Mouse (Mus musculus) fat pad, adult 2 months (tissue): ENCODE data around the gene Brix1.
A peak's percentile ranks its signal among the peaks of the same experiment; 100 is the strongest.
"Not testable (repeated sequence)": the region's sequence is repeated elsewhere in the genome, so short reads cannot be mapped to it uniquely, and the experiment has no call there.

Source experiments
- DNase-seq: peaks from one replicate; pipeline ENCODE4 v3.0.0-alpha.2; 2011; ENCODE audit warnings: low read depth, low spot score; ENCODE audit errors: extremely low read depth

The Brix1 gene

DNA sequence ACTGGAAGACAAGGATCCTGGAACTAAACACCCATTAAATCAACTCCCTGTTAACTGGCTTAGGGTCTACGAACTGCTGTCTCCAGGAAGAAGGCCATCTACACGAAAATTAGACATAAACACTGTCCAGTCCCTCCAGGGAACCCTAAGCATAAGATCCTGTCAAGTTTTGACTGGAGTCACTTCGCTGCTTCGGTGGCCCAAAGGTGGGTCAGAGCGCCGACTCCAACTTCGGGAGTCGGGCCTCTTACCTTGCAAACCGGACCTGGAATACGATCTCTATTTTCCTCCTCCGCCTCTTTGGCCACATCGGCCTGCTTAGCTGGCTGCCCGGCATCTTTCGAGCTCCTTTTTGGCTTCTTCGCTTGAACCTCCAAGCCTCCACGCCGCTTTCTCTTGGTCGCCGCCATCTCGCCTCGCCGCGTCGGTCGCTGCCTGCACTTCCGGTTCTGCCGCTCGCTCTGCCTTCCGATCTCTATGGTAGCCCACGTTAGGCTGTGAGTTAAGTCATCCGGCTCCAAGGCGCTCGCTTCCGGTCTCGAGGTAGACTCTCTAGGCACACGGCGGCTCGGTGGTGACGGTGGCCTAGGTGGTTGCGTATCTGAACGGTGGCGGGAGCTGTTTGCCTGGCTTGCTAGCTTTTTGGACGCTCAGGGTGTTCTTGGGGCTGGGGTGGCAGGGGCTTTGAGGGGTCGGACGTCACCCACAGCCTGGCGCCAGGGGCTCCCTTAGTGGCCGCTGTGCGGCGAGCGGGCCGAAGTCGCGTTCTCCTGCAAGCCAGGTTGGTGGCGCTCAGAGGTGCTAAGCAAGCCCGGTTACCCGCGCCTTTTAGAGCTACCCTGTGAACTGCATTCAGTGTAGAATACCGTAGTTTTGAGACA is at the start of gene Brix1, which contains the start of gene Rad1:
Gene Brix1 (minus strand): TSS at position 464 of the 881 bp plus-strand sequence.
Gene Rad1 (plus strand): TSS at position 535 of the 881 bp plus-strand sequence.
- peak; percentile 75 for DNase-seq

DNA sequence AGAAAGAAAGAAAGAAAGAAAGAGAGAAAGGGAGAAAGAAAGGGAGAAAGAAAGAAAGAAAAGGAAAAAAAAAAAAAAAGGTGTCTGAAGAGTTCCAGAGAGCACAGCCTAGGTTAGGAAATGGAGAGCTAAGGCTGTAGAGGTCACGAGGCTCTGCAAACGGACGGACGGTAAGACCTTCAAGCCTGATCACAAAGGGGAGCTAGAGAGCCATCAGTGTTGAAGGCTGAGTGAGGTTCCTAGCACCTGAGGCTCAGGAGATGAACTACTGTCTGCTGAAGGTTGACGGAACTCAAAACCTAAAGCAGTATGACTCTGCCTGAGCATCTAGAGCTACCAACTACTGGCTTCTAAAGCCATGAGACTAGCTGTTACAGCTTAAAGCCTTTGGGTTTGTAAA is 48.8 kb upstream of the Brix1 start:
- no peak for DNase-seq

DNA sequence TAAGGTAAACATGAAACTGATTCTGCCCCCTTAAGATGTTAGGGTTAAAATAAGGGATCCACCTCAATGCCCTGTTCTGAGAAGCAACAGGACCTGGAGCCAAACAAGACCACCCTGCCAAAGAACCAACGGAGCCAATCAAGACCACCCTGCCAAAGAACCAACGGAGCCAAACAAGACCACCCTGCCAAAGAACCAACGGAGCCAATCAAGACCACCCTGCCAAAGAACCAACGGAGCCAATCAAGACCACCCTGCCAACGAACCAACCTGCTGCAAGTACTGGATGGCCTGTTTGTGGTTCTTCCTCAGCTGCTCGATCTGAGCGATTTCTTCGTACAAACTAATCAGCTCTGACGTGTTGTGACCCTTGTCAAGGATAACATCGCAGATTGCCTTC is 47.6 kb upstream of the Brix1 start:
- DNase-seq, result not testable (repeated sequence)

DNA sequence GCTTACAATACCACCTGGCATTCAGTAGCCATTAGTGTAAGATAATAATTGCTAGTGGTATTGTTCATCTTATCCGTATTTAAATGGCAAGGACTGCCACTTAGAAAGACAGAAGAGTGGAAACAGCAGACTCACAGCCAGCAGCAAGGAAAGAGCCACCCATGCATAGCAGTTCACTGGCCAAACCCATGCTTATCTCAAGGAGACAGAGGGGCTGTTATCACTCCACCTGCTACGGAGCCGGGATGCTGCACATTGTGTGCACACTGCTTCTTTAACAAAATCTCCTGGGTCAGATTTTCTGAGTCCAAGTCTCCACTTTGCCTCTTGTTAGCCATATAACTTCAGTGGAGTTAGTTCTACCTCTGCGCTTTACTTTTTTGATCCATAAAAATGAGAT is 45.6 kb upstream of the Brix1 start:
- DNase-seq, result no peak

DNA sequence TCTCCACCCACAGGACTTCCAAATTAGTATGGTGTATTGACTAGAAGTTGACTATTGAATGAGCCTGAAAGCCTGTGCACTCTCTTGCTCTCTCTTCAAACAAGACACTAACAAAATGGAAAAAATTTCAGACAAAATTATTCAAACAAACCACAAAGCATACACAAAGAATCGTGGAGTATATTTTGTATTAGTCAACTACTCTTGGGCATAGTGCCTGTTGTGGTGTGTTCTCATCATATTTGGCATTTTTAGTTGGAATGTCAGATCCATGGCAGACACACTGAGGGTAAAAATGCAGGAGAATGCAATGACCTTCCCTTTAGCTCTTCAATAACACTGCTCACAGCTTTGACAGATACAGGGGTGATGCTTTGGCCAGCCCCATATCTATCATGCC is 40.1 kb upstream of the Brix1 start:
- DNase-seq, result no peak

DNA sequence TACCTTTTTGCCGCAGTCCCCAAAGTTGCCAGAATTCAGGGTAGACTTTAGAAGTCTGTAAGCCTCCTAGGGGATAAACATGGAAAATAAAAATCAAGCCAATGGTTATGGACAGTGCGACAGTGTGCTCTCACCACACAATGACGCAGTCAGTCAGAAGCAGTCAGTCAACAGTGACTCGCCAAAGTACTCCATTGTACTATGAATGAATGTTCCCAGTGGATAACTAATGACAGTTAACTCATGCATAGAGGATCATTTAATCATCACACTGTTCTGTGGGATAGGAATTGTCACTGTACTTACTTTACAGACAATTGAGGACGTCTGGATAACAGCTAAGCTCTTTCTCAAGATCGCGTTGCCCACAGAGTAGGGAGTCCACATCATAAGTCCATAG is 29.4 kb upstream of the Brix1 start:
- DNase-seq, result no peak

DNA sequence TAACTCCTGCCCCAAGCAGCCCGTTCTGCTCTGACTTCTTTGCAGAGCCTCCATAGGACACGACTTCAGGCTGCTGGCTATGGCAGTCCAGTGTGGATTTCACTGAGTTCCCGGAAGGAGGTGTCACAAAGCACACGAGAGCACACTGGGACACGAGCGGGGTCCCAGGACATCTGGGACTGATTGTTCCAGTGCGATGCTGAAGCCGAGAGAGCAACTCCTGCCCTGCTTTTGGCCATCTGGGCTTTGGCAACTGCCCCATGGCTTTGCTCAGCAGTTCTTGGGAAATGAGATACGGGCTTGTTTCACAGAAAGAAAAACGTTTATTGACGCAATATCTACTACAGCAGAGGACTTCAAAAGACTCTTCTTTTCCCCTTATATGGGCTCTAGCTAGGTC is 20.4 kb upstream of the Brix1 start:
- DNase-seq, result no peak

DNA sequence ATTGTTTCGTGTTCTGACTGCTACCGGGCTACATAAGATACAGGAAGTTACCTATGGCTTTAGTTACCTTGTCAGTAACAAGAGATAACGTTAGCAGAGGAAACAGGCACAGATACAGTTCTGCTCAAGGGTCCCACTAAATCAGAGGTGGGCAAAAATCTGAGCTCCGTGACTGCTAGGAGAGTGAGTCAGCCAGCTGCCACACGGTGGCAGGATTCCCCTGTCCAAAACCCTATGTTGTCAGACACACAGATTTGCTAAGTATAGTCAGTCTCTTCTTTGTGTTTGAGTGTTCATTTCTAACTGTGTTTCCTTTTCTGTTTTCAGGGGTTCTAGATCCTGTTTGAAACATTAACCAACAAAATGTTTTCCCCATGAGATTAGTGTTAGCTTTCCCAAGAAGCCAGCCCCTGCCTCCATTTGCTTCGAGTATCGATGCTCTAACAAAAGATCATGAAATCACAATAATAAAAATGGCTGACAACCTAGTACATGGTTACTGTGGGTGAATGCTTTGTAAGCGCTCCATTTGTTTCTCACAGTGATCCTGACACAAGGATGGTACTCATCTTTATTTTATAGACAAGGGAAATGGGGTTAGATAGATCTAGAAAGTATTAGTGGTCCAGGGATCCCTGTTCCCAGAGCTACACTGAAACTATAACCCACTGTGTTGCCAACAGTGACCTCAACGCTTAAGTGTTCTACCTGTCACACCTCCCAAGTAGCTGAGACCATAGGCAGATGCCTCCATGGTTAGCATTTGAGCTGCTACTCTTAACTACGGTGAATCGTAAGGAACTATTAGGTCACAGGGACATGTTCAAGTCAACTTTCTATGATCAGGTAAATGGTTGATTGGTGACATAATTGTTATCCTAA is 15.3 kb upstream of the Brix1 start:
- DNase-seq, result no peak

DNA sequence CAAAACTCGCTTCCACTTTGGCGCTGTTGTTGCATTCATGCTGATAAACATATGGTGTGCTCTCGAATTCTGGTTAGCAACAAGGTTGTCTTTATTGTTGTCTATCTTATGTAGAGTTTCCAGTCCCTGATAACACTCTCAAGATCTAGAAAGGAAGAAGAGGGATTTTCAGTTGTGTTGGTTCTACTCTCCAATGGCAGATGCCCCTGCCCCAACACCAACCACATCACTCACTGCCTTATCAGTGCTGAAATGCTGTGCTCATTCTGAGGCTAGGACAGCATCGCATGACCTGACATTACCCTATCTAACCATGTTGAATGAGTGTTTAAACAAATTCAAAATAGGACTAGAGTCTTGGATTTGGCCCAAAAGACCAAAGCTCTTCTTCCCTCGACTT is 14.3 kb upstream of the Brix1 start:
- DNase-seq, result no peak

DNA sequence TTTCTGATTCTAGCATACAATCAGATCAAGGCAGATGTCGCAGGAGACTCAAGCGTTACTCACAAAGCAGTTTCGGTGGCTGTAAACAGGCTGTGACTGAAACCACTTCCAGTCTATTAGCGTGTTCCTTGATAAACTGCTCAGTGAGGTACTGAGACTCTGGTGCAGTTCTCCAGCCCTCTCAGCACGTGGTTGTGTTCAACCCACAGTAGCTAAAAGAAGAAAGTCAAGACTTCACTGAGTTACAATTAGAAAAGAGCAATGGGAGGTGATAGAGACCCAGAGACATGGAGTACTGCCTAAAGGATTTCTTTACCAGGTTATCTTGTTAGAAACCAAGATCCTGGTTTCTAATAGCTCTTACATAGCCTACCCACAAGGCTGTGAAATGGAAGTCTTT is 13.8 kb upstream of the Brix1 start:
- DNase-seq, result no peak

DNA sequence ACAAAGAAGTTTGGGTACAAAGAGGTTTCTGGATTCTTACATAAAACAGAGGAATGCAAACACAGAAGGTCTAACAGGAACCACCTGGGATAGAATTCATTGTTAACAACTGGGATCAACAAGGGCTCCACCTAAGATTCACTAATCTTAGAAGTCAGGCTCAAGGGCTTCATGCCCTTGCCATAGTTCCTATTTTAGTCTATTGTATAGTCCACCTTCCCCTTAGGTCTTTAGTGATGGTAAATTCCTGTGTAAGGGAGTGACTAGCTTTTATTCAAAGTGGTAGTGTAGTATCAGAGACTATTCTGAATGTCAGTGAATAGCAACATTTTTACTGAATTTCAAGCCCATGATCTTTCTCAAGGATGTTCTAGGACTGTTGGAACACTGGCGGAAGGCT is 10.9 kb upstream of the Brix1 start:
- not testable (repeated sequence) for DNase-seq

DNA sequence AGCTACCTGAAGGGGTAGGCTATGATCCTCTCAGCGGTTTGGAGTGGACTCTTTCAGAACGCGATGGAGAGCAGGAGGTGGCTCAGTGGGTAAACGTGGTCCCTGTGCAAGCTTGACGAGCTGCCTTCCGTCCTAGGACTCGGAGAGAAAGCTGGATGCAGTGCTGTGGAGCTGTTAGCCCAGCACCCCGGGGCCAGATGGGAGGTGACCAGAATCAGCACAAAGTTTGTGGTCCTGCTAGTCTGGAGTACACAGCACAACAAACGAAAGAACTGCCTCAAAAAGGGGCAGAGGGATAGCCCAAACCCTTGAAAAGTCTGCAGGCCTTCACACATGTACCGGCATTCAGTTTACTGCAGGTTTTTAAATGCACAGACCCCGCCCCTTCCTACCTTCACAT is 10.2 kb upstream of the Brix1 start:
- no peak for DNase-seq

DNA sequence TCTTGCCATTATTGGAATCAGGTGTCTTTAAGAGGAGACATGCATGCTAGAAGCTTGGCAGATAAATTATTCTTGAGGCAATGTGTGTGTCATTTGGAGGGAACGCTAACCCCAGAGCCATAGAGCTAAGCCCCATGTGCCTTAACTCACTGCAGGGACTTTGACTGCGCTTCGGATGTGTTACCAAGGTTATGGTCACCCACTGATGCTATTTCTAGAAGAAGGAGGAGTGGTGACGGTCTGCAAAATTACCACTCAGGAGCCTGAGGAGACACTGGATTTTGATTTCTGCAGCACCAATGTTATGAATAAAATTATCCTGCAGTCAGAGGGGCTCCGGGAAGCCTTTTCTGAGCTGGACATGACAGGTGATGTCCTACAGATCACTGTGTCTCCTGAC is 4.4 kb upstream of the Brix1 start:
- DNase-seq, result no peak

DNA sequence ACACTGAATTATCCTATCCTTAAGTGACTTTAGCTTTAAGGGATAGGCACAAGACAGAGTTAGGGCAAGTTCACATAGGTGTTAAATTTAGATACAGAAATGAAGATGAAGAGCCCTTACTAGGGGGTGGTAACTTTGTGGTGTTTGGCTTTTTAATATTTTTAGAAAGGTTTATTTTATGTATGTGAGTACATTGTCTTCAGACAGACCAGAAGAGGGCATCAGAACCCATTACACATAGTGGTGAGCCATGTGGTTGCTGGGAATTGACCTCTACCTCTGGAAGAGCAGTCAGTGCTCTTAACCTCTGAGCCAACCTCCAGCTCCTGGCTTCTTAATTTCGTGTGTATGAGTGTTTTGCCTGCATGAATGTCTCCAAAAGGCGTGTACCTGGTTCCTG is 1.5 kb upstream of the Brix1 start:
- DNase-seq, result no peak

DNA sequence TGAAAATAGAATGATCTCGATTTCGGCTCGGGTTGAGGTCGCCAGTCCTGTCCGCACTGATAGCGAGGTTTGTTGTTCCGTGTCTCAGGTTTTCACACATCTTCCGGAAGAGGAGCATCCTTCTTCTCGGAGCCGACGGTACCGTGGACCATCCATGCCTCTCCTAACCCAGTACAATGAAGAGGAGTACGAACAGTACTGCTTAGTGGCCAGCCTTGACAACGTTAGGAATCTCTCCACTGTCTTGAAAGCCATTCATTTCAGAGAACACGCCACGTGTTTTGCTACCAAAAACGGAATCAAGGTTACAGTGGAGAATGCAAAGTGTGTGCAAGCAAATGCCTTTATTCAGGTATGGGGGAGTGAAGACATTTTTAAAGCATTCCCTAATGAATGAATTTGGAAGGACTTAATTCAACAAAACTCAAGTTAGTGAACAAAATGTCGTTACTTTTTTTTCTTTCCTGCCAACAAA is 655 bp upstream of the Brix1 start:
- DNase-seq, result no peak

DNA sequence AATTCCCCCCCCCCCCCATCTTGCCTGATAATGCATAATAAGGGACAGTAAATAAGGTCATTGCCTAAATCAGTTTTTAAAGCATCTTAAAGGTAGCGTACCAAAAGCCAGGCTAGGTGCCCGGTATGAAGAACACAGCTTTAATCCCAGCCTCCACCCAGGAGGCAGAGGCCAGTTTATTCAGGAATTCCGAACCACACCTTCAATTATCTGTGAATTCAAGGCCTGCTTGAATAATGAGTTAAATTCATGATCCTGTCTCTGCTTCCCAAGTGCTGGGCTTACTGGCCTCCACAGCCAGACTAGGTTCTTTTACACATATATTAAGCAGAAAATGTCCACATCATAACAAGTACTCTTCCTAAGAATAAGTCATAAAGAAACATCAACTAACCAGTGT is 14.8 kb downstream of the Brix1 start:
- no peak for DNase-seq

DNA sequence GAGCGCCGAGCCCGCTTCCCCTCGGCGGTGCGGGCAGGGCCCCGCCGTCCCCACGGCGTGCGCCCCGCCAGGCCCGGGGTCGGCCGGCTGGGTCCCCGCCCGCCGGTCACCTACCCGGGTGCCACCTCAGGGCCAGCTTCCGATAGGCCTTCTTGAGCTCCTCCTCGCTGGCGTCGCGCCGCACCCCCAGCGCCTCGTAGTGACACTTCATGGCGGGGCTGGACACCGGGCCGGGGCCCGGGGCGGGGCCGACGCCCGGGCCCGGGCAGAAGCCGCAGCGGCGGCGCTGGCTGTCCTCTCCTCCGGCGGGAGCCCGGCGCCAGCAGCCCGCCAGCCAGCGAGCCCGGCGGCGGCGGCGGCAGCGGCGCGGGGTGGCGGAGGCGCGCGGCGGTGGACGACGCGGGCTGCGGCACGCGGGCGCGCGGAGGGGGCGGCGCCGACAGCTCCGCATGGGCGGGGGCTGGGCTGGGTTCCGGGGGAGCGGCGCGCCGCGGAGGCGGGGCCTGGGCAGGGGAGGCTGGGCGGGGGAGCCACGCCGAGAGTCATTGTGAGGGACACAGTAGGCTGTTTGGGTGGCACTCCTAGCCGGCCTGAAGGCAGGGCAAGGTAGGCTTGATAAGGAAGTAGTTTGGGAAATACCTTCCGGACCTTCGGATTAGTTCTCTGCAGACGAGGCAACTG is 15.5 kb downstream of the Brix1 start, which contains the start of gene Dnajc21:
Gene Dnajc21 (minus strand): TSS at position 366 of the 681 bp plus-strand sequence.
- no peak for DNase-seq

DNA sequence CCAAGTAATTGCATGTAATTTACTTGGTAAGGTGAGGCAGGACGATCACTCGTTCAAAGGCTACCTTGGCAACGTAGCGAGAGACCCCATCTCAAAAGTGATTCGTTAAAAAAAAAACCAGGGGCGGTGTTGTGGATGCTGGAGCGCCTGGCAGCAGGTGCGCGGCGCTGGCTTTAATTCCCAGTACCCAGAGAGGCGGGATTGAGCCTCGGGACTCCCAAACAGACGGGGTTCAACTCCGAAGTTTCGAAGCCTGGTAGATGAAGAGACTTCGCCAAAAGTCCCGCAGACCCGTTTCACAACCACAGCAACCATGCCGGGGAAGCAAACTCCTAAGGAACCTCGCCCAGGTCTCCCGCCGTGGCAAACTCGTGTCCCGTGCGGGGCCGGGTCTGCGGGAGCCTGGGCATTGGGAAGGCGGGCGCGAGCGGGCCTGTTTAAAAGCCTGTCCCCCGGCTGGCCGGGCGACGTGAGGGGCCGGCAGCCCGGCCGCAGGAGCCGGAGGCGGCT is 16.1 kb downstream of the Brix1 start:
- DNase-seq, result no peak

DNA sequence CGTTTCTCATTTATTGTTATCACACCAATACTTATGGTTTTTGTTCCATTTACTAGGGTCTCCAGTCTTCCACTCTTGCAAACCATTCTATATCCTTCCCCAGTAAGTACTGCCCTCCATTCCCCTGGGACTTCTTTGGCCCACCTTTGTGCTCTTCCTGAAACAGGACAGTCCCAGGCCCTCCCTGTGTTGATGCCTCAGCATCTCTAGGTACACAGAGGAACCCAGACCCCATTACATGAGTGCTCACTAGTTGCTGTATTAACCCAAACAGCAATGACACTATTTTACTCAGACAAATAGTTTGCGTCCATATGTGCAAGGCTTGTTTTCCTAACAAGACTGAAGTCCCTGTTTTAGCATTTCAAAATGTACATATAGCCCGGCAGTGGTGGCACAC is 17.0 kb downstream of the Brix1 start:
- DNase-seq, result no peak

DNA sequence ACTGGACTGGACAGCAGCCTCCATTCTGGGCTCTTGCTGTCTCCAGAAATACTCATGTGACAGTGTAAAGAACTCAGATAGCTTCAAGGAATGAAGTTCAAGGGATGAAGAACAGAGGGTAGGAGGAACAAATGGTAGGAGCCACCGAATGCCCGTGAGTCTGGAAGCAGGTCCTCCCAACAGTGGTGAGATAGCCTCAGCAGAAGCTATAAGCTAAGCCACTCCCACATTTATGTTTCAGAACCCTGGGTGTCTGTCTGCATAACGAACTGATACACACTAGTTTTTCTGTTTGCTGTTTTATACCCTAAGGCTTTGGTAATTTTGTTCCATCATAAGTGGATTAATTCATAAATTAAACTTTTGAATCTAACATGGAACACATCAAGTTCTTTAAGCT is 21.1 kb downstream of the Brix1 start:
- no peak for DNase-seq

DNA sequence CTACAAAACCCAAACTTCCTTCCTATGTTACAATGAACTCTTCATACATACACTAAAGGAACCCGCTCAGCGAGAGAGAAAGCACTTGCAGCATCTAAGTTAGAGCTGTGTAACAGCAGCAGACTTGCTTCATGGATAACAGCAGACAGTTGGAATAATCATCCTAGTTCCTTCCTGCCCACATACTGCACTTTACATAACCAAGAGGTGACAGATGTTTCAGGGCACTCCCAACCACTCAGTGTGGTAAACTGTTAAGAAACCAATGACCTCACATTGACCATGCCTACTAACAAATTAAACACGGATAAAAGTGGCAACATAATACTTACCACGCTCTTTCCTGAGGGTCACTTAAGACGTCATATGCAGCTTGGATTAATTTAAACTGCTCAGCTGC is 22.2 kb downstream of the Brix1 start:
- DNase-seq, result no peak
